Mouse (Mus musculus) limb, embryonic 14.5 days (tissue): ENCODE results near the gene Epb41. TPM values are rescaled to one million over a fixed set of nuclear protein-coding genes. Genes with fewer than 3 reads are reported as not detected.

Source experiments
- ATAC-seq: fragments of 200-750 bp; cut with Nextera tagmentation; 2 replicates; pipeline ENCODE4 v1.8.0; 2017; ENCODE audit warnings: low read depth, moderate number of reproducible peaks, moderate TSS enrichment; ENCODE audit not compliant: low FRiP score
- DNase-seq: peaks from one replicate; pipeline ENCODE4 v3.0.0-alpha.2; 2015; ENCODE audit warnings: low spot score
- H3K27ac ChIP-seq: fragments of 300-500 bp; sonication (generic); replicated peaks from 2 replicates; pipeline ENCODE4 v1.5.1; 2014; ENCODE audit warnings: low read depth, mild to moderate bottlenecking, low read length, moderate library complexity, mixed read lengths
- H3K27me3 ChIP-seq: fragments of 300-500 bp; sonication (generic); 2 replicates; pipeline ENCODE4 v1.6.1; 2014; ENCODE audit warnings: low read length, mixed read lengths; ENCODE audit not compliant: control insufficient read depth, insufficient read depth
- H3K36me3 ChIP-seq: fragments of 300-500 bp; sonication (generic); 2 replicates; pipeline ENCODE4 v1.6.1; 2014; ENCODE audit warnings: mild to moderate bottlenecking, low read length, moderate library complexity, mixed read lengths; ENCODE audit not compliant: control insufficient read depth, insufficient read depth
- H3K4me1 ChIP-seq: fragments of 300-500 bp; sonication (generic); 2 replicates; pipeline ENCODE4 v1.6.1; 2014; ENCODE audit warnings: antibody characterized with exemption, low read length, mixed read lengths; ENCODE audit not compliant: control insufficient read depth, insufficient read depth
- H3K4me2 ChIP-seq: fragments of 300-500 bp; sonication (generic); replicated peaks from 2 replicates; pipeline ENCODE4 v1.6.1; 2014; ENCODE audit warnings: low read depth, mild to moderate bottlenecking, low read length, moderate library complexity; ENCODE audit not compliant: severe bottlenecking
- H3K4me3 ChIP-seq: fragments of 300-500 bp; sonication (generic); replicated peaks from 2 replicates; pipeline ENCODE4 v1.5.1; 2014; ENCODE audit warnings: low read length
- H3K9ac ChIP-seq: fragments of 300-500 bp; sonication (generic); 2 replicates; pipeline ENCODE4 v1.6.1; 2014; ENCODE audit warnings: mild to moderate bottlenecking, low read depth, low read length, moderate library complexity; ENCODE audit not compliant: severe bottlenecking
- H3K9me3 ChIP-seq: fragments of 300-500 bp; sonication (generic); 2 replicates; pipeline ENCODE4 v1.6.1; 2016; ENCODE audit warnings: low read length; ENCODE audit not compliant: control insufficient read depth
- POLR2A ChIP-seq: fragments of 200-500 bp; IDR thresholded peaks from 2 replicates; pipeline ENCODE4 v1.8.0; 2012; ENCODE audit warnings: inconsistent platforms, mild to moderate bottlenecking, moderate library complexity, borderline replicate concordance; ENCODE audit not compliant: insufficient read depth, insufficient read length; ENCODE audit errors: extremely low read depth
- WGBS: fragments of 180-500 bp; shearing (Covaris S2); extraction: QIAGEN DNeasy Blood & Tissue Kit; methylation state at CpG from one replicate; pipeline ENCODE4 v1.1.7; 2014; 5-methylcytosine and 5-hydroxymethylcytosine counted together
- microRNA-seq: library from miRNA; unstranded; fragments of <30 nt; microRNA quantifications from one replicate; pipeline ENCODE4, GENCODE M21; 2016
- polyA plus RNA-seq, 2 experiments: library from polyadenylated mRNA; depleted of rRNA in 1 of 2; stranded (reverse) in 1 of 2; unstranded in 1 of 2; fragments of >200 nt; fragmentation: Nextera tagmentation in 1 of 2; extraction: Ambion mirVana in 1 of 2; gene quantifications; 2 replicates each; pipeline versions ENCODE4 v1.2.1 to v1.2.3; 2012 to 2014

The Epb41 gene
- polyA plus RNA-seq, 2 experiments, result 60.6 to 76.4 TPM

- no peak overlapping the region for H3K4me3 ChIP-seq
- no peak overlapping the region for H3K4me2 ChIP-seq
- no peaks in the 10 kb centered on the region for H3K9me3 ChIP-seq
- H3K9ac ChIP-seq, result no peak overlapping the region
- DNase-seq, result no peak
- H3K27ac ChIP-seq, result no peak overlapping the region
- H3K4me1 ChIP-seq, result peaks cover 17% of the 10 kb centered on the region; the same call in 1 of the 2 replicates
- peaks cover 21% of the 10 kb centered on the region for H3K36me3 ChIP-seq
- TF ChIP-seq POLR2A, result no peak
- no peak for ATAC-seq
- 84% methylated on average over 7 of the region's 7 CpGs for WGBS
- no peaks in the 10 kb centered on the region for H3K27me3 ChIP-seq
Observed at GRCm38 (mm10) chr4:131881306-131881705, 193.8 kb downstream of the Epb41 start.

DNA sequence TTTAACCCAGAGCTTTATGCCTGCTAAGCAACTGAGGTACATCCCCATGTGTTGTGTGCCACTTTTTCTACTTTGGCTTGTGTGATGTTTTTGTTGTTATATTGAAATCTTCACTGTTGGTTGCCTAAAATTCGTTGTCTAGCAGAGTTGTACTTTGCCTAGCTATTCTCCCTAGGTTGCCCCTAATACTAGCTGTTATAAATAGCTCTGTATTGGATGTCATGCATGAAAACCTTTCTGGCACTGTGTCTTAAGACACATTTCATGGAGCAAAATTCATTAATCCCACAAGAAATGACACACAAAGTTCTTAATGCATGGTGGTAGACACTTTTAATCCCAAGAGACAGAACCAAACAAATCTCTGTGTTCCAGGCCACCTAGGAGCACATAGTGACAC is 195.4 kb downstream of the Epb41 start:
- H3K9ac ChIP-seq, result no peak overlapping the region
- H3K9me3 ChIP-seq, result no peaks in the 10 kb centered on the region
- 72% methylated on average over 1 of the region's 1 CpGs for WGBS
- H3K27me3 ChIP-seq, result no peaks in the 10 kb centered on the region
- peaks cover 5% of the 10 kb centered on the region; the same call in 1 of the 2 replicates for H3K36me3 ChIP-seq
- H3K4me3 ChIP-seq, result no peak overlapping the region
- no peak overlapping the region for H3K4me2 ChIP-seq
- DNase-seq (no peak), ATAC-seq (no peak)
- TF ChIP-seq POLR2A, result no peak
- H3K27ac ChIP-seq, result no peak overlapping the region
- H3K4me1 ChIP-seq, result peaks cover 32% of the 10 kb centered on the region

GRCm38 (mm10) chr4:131876836-131877235 is 198.3 kb downstream of the Epb41 start:
- Histone ChIP-seq H3K4me3 (no peak overlapping the region), H3K36me3 (no peaks in the 10 kb centered on the region), H3K27me3 (no peaks in the 10 kb centered on the region), H3K9ac (no peak overlapping the region), H3K4me2 (no peak overlapping the region), H3K4me1 (peaks cover 36% of the 10 kb centered on the region), H3K9me3 (no peaks in the 10 kb centered on the region), H3K27ac (no peak overlapping the region)
- DNase-seq, result no peak
- ATAC-seq, result no peak
- no peak for TF ChIP-seq POLR2A
- WGBS, result 62% methylated on average over 2 of the region's 2 CpGs

- no peak for DNase-seq
- Histone ChIP-seq H3K9ac (peak overlapping the region; percentile 100), H3K27me3 (no peaks in the 10 kb centered on the region), H3K27ac (no peak overlapping the region), H3K4me1 (peaks cover 36% of the 10 kb centered on the region), H3K36me3 (no peaks in the 10 kb centered on the region), H3K4me2 (peak overlapping the region; percentile 90), H3K9me3 (no peaks in the 10 kb centered on the region), H3K4me3 (peak overlapping the region; percentile 100)
- WGBS, result 35% methylated on average over 3 of the region's 3 CpGs
- no peak for TF ChIP-seq POLR2A
- no peak for ATAC-seq
Observed at GRCm38 (mm10) chr4:131875242-131875641, 199.9 kb downstream of the Epb41 start.

DNA sequence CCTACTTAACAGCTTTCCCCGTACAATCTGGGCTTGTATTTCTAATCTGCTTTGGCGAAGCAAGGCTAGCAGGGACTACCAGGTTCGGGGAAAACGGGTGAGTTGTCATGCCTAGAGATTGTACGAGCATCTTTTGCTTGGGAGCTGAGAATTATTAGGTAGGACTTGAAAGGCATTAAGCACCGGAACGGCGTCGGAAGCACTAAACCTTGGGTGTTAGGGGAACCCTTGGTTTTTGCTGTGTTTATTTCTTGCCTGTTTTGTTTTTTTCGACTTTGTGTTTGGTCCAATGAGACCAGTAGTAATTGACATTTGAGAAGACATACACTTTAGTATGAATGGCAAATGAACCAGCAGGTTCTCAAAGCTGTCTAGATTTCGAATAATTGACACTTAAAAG is 200.6 kb downstream of the Epb41 start:
- no peak for DNase-seq
- Histone ChIP-seq H3K9ac (peak overlapping the region; percentile 100), H3K27ac (peak overlapping the region; percentile 100), H3K4me2 (peak overlapping the region; percentile 90), H3K36me3 (no peaks in the 10 kb centered on the region), H3K4me3 (peak overlapping the region; percentile 100), H3K9me3 (no peaks in the 10 kb centered on the region), H3K4me1 (peaks cover 36% of the 10 kb centered on the region), H3K27me3 (no peaks in the 10 kb centered on the region)
- ATAC-seq, result no peak
- TF ChIP-seq POLR2A, result no peak
- WGBS, result 3% methylated on average over 11 of the region's 11 CpGs

DNA sequence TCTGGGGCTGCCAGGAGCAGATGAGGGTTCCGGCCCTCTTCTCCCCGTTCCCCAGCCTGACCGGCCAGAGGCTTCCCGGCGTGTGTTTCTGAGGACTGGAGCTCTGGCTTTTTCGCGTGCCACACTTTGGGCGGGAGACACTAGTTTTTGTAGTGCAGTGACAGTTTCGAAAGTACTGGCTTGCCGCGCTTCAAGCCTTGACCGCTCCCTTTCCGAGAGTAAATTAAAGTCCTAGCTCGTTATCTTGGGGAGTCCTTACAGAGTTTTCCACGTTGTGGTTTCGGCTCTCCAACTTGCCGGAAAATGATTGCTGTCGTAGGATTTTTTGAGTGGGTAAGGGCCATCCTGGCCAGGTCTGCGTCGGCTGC is 201.0 kb downstream of the Epb41 start:
- ATAC-seq (0 out of 2 replicates have a peak, but pooled peaks have one; percentile 5), DNase-seq (no peak)
- Histone ChIP-seq H3K4me1 (peaks cover 34% of the 10 kb centered on the region), H3K4me3 (peak overlapping the region; percentile 100), H3K4me2 (peak overlapping the region; percentile 90), H3K36me3 (no peaks in the 10 kb centered on the region), H3K9me3 (no peaks in the 10 kb centered on the region), H3K9ac (peak overlapping the region; percentile 100), H3K27me3 (no peaks in the 10 kb centered on the region), H3K27ac (peak overlapping the region; percentile 100)
- WGBS, result 0% methylated on average over 20 of the region's 20 CpGs
- TF ChIP-seq POLR2A, result no peak

Small RNA genes within 50 kb of the gene (microRNA-seq; reads per million reads assigned to microRNA genes)
- gene Gm27445, result not detected

Other genes with a start within 250 kb of the Epb41 start
- gene Ptpru, start 237.0 kb downstream of the Epb41 start, polyA plus RNA-seq (2012; rRNA removed), result 22.5 and 28.7 TPM in 2 replicates
- gene Ptpru, start 237.0 kb downstream of the Epb41 start, polyA plus RNA-seq (2014; fragmentation: Nextera tagmentation; extraction: Ambion mirVana), result 13.3 and 18.7 TPM in 2 replicates
- gene Mecr, start 231.9 kb downstream of the Epb41 start, polyA plus RNA-seq (2012; rRNA removed), result 36.6 and 41.6 TPM in 2 replicates
- gene Mecr, start 231.9 kb downstream of the Epb41 start, polyA plus RNA-seq (2014; fragmentation: Nextera tagmentation; extraction: Ambion mirVana), result 38.2 and 39.4 TPM in 2 replicates
- 98.5 and 113 TPM in 2 replicates for gene Srsf4, start 201.7 kb downstream of the Epb41 start, polyA plus RNA-seq (2012; rRNA removed)
- 97.7 and 107 TPM in 2 replicates for gene Srsf4, start 201.7 kb downstream of the Epb41 start, polyA plus RNA-seq (2014; fragmentation: Nextera tagmentation; extraction: Ambion mirVana)
- 25.3 and 35.4 TPM in 2 replicates for gene Tmem200b, start 153.6 kb downstream of the Epb41 start, polyA plus RNA-seq (2012; rRNA removed)
- 9.5 and 12.8 TPM in 2 replicates for gene Tmem200b, start 153.6 kb downstream of the Epb41 start, polyA plus RNA-seq (2014; fragmentation: Nextera tagmentation; extraction: Ambion mirVana)
- 0.08 and 0.12 TPM in 2 replicates for gene Gm10300, start 624 bp downstream of the Epb41 start, polyA plus RNA-seq (2012; rRNA removed)
- 0.08 TPM in 1 of 2 replicates, not detected in the other for gene Gm10300, start 624 bp downstream of the Epb41 start, polyA plus RNA-seq (2014; fragmentation: Nextera tagmentation; extraction: Ambion mirVana)
- 0.65 and 0.91 TPM in 2 replicates for gene Oprd1, start 69.2 kb upstream of the Epb41 start, polyA plus RNA-seq (2012; rRNA removed)
- gene Oprd1, start 69.2 kb upstream of the Epb41 start, polyA plus RNA-seq (2014; fragmentation: Nextera tagmentation; extraction: Ambion mirVana), result 0.18 and 0.23 TPM in 2 replicates
- gene Ythdf2, start 137.0 kb upstream of the Epb41 start, polyA plus RNA-seq (2012; rRNA removed), result 32.3 and 34.1 TPM in 2 replicates
- 109 and 118 TPM in 2 replicates for gene Ythdf2, start 137.0 kb upstream of the Epb41 start, polyA plus RNA-seq (2014; fragmentation: Nextera tagmentation; extraction: Ambion mirVana)
- 33.8 and 34.2 TPM in 2 replicates for gene Gmeb1, start 186.3 kb upstream of the Epb41 start, polyA plus RNA-seq (2012; rRNA removed)
- 28.4 and 34.0 TPM in 2 replicates for gene Gmeb1, start 186.3 kb upstream of the Epb41 start, polyA plus RNA-seq (2014; fragmentation: Nextera tagmentation; extraction: Ambion mirVana)
- gene Taf12, start 199.1 kb upstream of the Epb41 start, polyA plus RNA-seq (2012; rRNA removed), result 24.6 and 31.5 TPM in 2 replicates
- gene Taf12, start 199.1 kb upstream of the Epb41 start, polyA plus RNA-seq (2014; fragmentation: Nextera tagmentation; extraction: Ambion mirVana), result 47.8 and 52.2 TPM in 2 replicates
- 2.0 TPM in 2 replicates for gene Rab42, start 228.1 kb upstream of the Epb41 start, polyA plus RNA-seq (2012; rRNA removed)
- gene Rab42, start 228.1 kb upstream of the Epb41 start, polyA plus RNA-seq (2014; fragmentation: Nextera tagmentation; extraction: Ambion mirVana), result 1.0 and 1.2 TPM in 2 replicates